Mouse (Mus musculus): ENCODE data around the gene Zbtb17.

Gene Zbtb17

GRCm38 (mm10) chr4:141425484-141426479, 18.7 kb upstream of the Zbtb17 start:
- DNase-seq (ENCODE audit: low spot score in 2 of 2) = peak in 1 of 2 experiments; percentile 57

- DNase-seq (ENCODE audit: low spot score in 2 of 2) = no peak
Observed at GRCm38 (mm10) chr4:141426796-141427745, 17.4 kb upstream of the Zbtb17 start.

DNA sequence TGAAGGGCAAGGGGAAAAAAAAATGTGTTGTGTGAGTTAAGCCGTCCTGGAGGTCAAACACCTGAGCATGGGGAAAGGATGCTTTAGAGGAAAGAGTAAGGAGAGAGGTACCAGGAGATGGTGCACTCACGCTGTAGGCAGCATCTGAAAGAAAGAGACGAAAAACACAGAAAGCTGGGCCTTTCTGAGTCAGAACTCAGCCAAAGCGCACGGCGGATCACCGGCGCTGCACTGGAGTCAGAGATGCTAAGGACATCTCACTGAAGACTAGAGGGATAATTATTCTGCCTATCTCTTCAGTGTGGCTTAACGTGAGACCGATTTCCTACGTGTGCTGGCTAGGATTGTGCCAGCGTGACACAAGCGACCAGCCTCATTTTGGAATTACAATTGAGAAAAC, 16.5 kb upstream of the Zbtb17 start:
- no peak for DNase-seq (ENCODE audit: low spot score in 2 of 2)

DNA sequence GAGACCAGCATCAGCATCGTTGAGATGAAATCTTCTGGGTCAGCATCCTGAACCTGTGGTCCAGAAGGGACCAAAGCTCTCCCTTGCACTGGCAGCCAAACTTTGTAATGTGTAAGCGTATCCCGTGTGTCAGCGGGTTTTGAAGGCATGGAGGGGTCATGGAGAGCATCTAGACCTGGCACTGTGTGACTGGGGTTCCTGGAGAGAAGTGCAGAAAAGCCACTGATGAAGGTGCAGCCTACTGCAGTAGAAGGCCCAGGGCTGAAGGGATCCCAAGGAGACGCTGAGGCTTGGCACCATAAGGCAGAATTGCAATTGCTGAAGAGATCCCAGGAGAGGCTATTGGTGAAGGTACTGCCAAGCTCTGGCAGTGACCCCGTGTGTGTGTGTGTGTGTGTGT, 15.1 kb upstream of the Zbtb17 start:
- no peak for DNase-seq (ENCODE audit: low spot score in 2 of 2)

- DNase-seq (ENCODE audit: low spot score in 2 of 2) = no peak
Observed at GRCm38 (mm10) chr4:141429847-141430246, 14.6 kb upstream of the Zbtb17 start.

- no peak for DNase-seq (ENCODE audit: low spot score in 2 of 2)
Observed at GRCm38 (mm10) chr4:141430997-141431396, 13.5 kb upstream of the Zbtb17 start.

DNA sequence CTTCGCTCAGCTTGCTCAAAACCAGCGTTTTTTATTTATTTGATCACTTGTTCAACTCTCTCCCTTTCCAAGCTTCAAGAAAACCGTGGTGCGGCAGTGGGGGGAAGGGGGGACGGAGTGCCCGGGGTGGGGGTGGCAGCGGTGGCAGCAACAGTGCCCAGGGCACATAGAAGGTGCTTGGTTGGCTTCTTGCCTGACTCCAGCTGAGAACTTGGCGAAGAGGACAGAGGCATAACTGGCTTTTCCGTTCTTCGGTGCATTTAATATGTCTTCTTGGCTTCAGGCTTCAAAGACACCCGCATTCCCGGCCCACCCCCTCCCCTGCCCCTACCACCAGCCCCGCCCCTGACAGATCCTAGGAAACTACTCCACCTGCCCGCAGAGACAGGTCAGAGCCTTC, 11.8 kb upstream of the Zbtb17 start:
- DNase-seq (ENCODE audit: low spot score in 2 of 2) = no peak

DNA sequence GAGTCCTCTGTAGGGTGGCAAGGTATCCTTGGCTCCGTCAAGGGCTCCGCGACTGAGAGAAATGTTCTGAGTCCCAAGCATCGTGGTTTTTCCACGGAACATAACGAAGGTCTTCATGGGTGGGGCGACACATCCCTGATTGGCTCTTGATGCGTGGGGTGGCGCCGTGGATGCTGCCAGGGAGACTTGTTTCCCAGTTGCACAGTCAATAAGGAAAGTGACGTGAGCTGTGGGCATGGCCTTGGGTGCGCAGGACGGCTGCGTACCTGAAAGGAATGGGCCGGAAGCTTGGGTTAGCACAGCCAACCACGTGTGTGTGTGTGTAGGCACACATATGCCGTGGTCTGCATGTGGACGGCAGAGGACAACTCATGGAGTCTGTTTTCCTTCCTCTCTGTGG, 11.3 kb upstream of the Zbtb17 start:
- DNase-seq (ENCODE audit: low spot score in 2 of 2) = no peak

DNA sequence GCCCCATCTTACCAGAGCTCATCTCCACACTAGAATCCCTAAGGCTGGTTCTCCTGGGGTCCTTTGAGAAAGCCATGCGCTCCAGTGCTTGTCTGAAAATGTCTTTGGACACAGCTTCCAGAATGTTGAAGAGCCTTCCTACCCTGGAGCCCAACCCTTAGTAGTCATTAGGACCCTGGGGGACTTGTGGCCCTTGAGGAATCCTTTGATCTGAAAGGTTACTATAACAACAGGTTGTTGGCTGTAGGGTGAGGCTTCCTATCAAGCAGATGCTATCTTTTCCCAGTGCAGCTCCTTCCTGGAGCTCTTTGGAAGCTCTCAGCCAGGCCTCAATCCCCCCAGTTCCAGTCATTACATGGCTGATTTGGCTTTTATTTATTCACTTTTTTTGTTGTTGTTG, 8.5 kb upstream of the Zbtb17 start, which contains the start of gene Srarp:
Srarp (minus strand) TSS at position 132 of the 400 bp plus-strand sequence.
- DNase-seq (ENCODE audit: low spot score in 2 of 2) = no peak

DNA sequence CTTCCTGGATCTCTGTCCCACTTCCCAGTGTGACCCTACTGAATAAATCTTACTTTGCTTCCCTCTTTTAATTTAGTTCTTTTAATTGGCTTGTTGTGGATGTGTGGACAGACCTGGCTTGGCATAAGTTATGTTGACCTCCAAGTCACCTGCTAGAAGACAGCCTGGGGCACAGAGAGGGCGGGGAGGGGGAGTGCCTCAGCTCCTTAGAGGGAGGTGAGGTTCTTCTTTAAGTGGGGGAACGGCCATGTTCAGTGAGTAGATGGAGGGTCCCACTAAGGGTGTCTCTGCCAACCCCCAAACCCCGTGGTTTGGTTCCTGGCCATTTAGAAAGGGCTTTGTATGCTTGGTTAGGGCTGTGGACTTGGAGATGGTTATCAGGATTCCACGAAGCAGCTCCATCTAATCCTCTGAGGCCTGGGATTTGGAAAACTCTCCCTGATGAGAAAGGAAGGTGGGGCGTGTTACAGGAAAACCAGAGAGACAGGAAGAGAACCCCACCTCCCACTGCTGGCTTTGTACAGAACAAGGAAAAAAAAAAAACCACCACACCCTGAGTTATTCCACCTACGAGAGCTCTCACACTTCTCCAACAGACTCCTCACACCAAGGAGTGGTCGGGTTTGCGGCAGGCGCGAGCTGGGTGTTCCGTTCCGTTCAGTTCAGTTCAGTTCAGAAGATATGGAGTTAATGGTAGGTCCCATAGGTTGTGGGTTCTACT, 5.2 kb upstream of the Zbtb17 start:
- no peak for DNase-seq (ENCODE audit: low spot score in 2 of 2)

GRCm38 (mm10) chr4:141440877-141441276, 3.6 kb upstream of the Zbtb17 start:
- DNase-seq (ENCODE audit: low spot score in 2 of 2) = no peak

GRCm38 (mm10) chr4:141443641-141444429, 619 bp upstream of the Zbtb17 start:
- no peak for DNase-seq (ENCODE audit: low spot score in 2 of 2)

- DNase-seq (ENCODE audit: low spot score in 2 of 2) = no peak
Observed at GRCm38 (mm10) chr4:141445328-141445720, 870 bp downstream of the Zbtb17 start.

DNA sequence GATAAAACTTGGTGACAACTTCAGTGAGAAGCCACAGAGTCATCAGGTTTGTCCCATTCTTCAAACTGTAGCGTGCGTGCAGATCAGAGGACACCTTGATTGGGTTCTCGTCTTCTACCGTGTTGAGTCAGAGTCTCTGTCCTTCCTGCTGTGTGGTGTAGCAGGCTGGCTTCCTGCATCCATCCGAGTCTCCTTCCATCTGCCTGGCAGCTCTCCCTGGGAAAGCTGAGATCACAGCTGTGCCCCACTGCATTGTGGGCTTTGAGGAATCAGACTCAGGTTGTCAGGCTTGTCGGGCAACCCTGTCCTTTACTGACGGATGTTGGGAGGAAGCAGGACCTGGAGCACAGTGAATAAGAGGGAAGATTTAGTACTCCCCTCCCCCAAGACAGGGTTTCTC, 1.8 kb downstream of the Zbtb17 start:
- DNase-seq (ENCODE audit: low spot score in 2 of 2) = no peak

GRCm38 (mm10) chr4:141451251-141451650, 6.8 kb downstream of the Zbtb17 start:
- no peak for DNase-seq (ENCODE audit: low spot score in 2 of 2)

GRCm38 (mm10) chr4:141451916-141452450, 7.5 kb downstream of the Zbtb17 start:
- DNase-seq (ENCODE audit: low spot score in 2 of 2) = no peak

DNA sequence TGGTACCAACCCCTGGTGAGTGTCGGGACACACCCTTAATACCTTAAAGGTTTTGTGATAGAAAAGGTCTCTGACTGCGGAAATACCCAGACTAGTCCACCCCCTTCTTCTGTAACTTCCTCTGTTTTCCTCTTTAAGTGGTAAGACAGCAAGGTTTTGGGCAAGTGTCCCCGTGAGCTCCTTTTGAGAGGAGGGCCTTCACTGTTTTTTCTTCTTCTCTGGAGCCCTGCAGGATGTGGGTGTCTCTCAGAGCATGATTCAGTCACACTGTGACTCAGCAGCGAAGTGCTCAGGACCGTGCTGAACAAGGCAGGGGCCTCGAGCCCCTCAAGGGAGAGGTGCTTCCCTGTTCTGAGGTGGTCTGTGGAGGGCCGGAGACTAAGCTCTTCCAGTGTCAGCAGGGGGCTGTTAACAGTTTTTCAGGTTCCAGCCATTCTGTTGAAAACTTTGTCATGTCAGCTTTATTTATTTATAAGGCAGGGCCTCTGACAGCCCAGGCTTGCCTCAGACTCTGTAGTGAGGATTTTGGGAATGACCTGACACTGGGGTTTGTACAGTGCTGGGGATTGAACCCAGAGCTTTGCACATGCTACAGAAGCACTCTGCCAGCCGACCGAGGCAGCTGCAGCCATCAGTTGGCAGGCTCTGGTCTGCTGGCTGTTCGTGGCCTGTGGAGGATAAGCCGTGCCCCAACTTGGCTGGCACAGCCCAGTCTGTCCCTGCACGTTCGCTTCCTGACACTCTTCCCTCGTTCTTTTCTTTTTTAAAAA, 10.3 kb downstream of the Zbtb17 start:
- no peak for DNase-seq (ENCODE audit: low spot score in 2 of 2)

DNA sequence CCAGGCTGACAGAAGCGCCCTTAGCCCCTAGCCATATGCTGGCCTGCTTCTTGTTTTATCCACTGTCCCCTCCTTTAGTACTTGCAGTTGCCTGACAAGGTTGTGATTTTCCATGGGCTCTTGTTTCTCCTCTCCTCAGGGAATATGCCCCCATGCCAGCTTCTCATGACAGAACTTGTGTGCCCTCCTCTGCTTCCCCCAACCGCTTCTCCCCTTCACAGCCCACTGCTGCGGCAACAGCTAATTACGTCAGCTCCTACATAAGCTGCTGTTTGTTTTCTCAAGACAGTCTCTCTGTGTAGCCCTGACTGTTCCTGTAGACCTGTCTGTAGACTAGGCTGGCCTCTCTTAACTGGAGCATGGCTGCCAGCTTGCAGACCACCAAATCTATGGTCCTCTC, 11.1 kb downstream of the Zbtb17 start:
- no peak for DNase-seq (ENCODE audit: low spot score in 2 of 2)

- no peak for DNase-seq (ENCODE audit: low spot score in 2 of 2)
Observed at GRCm38 (mm10) chr4:141456193-141456938, 11.9 kb downstream of the Zbtb17 start.
